Mouse (Mus musculus) limb, embryonic 14.5 days (tissue): ENCODE measurements at regions not wholly inside any gene's neighbourhood (a gene's known extent, or its start where the extent isn't known, plus 50 kb on each side); places are given as distances from the start of the nearest gene placed in this dataset.

Experiments used
- ATAC-seq: fragments of 200-750 bp; cut with Nextera tagmentation; 2 replicates; pipeline ENCODE4 v1.8.0; 2017; ENCODE audit warnings: low read depth, moderate number of reproducible peaks, moderate TSS enrichment; ENCODE audit not compliant: low FRiP score
- DNase-seq: peaks from one replicate; pipeline ENCODE4 v3.0.0-alpha.2; 2015; ENCODE audit warnings: low spot score
- H3K27ac ChIP-seq: fragments of 300-500 bp; sonication (generic); replicated peaks from 2 replicates; pipeline ENCODE4 v1.5.1; 2014; ENCODE audit warnings: low read depth, mild to moderate bottlenecking, low read length, moderate library complexity, mixed read lengths
- H3K27me3 ChIP-seq: fragments of 300-500 bp; sonication (generic); 2 replicates; pipeline ENCODE4 v1.6.1; 2014; ENCODE audit warnings: low read length, mixed read lengths; ENCODE audit not compliant: control insufficient read depth, insufficient read depth
- H3K36me3 ChIP-seq: fragments of 300-500 bp; sonication (generic); 2 replicates; pipeline ENCODE4 v1.6.1; 2014; ENCODE audit warnings: mild to moderate bottlenecking, low read length, moderate library complexity, mixed read lengths; ENCODE audit not compliant: control insufficient read depth, insufficient read depth
- H3K4me1 ChIP-seq: fragments of 300-500 bp; sonication (generic); 2 replicates; pipeline ENCODE4 v1.6.1; 2014; ENCODE audit warnings: antibody characterized with exemption, low read length, mixed read lengths; ENCODE audit not compliant: control insufficient read depth, insufficient read depth
- H3K4me2 ChIP-seq: fragments of 300-500 bp; sonication (generic); replicated peaks from 2 replicates; pipeline ENCODE4 v1.6.1; 2014; ENCODE audit warnings: low read depth, mild to moderate bottlenecking, low read length, moderate library complexity; ENCODE audit not compliant: severe bottlenecking
- H3K4me3 ChIP-seq: fragments of 300-500 bp; sonication (generic); replicated peaks from 2 replicates; pipeline ENCODE4 v1.5.1; 2014; ENCODE audit warnings: low read length
- H3K9ac ChIP-seq: fragments of 300-500 bp; sonication (generic); 2 replicates; pipeline ENCODE4 v1.6.1; 2014; ENCODE audit warnings: mild to moderate bottlenecking, low read depth, low read length, moderate library complexity; ENCODE audit not compliant: severe bottlenecking
- H3K9me3 ChIP-seq: fragments of 300-500 bp; sonication (generic); 2 replicates; pipeline ENCODE4 v1.6.1; 2016; ENCODE audit warnings: low read length; ENCODE audit not compliant: control insufficient read depth
- POLR2A ChIP-seq: fragments of 200-500 bp; IDR thresholded peaks from 2 replicates; pipeline ENCODE4 v1.8.0; 2012; ENCODE audit warnings: inconsistent platforms, mild to moderate bottlenecking, moderate library complexity, borderline replicate concordance; ENCODE audit not compliant: insufficient read depth, insufficient read length; ENCODE audit errors: extremely low read depth
- WGBS: fragments of 180-500 bp; shearing (Covaris S2); extraction: QIAGEN DNeasy Blood & Tissue Kit; methylation state at CpG from one replicate; pipeline ENCODE4 v1.1.7; 2014; 5-methylcytosine and 5-hydroxymethylcytosine counted together

DNA sequence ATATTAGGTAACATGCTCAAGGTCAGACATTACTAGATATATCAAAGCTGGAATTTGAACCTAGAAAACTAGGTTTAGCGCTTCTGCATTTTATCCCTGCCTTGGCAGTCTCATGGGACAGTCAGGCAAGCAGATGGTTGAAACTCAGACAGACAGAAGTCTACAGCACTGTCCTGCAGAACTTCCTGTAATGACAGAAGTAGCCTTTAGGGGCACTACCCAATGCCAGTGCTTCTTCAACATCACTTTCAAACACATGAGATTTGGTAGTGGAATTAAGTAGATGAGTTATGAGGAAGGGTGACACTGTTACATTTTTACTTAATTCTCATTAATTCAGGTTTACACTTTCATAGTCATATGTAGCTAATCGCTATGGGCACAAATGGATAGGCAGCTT is 330.9 kb downstream of the Epha4 start:
- H3K4me1 ChIP-seq, result peaks cover 10% of the 10 kb centered on the region; the same call in 1 of the 2 replicates
- WGBS, result 91% methylated on average over 2 of the region's 2 CpGs
- no peaks in the 10 kb centered on the region for H3K9me3 ChIP-seq

DNA sequence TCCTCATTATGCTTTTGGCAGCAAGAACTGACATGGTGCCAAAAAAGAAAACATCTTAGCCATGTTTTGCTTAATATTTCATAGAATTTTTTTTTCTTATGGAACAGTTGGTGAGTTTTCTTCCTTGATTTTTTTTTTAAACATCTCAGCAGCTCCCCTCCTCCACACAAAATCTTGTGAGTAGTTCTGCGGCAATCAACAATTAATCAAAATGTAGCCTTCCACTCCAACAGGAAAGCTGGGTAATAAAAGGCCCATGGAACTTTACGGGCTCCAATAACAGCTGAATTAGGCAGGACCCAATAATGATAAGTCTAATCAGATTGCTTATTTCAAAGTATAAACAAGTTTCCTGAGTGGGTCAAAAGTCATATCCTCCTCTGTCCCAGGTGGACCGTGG is 324.7 kb downstream of the Epha4 start:
- no peaks in the 10 kb centered on the region for H3K27me3 ChIP-seq
- no peak overlapping the region for H3K4me3 ChIP-seq
- 16% methylated on average over 3 of the region's 3 CpGs for WGBS
- H3K4me1 ChIP-seq, result no peaks in the 10 kb centered on the region
- H3K4me2 ChIP-seq, result no peak overlapping the region
- H3K9me3 ChIP-seq, result no peaks in the 10 kb centered on the region
- no peak for DNase-seq
- H3K9ac ChIP-seq, result no peak overlapping the region
- no peaks in the 10 kb centered on the region for H3K36me3 ChIP-seq
- H3K27ac ChIP-seq, result no peak overlapping the region
- ATAC-seq, result no peak
- TF ChIP-seq POLR2A, result no peak

More for the DNA sequence above, 330.9 kb downstream of the Epha4 start:
- Histone ChIP-seq H3K27ac (no peak overlapping the region), H3K9ac (no peak overlapping the region), H3K4me3 (no peak overlapping the region), H3K36me3 (no peaks in the 10 kb centered on the region), H3K27me3 (no peaks in the 10 kb centered on the region), H3K4me2 (no peak overlapping the region)
- no peak for TF ChIP-seq POLR2A
- ATAC-seq, result no peak
- no peak for DNase-seq

DNA sequence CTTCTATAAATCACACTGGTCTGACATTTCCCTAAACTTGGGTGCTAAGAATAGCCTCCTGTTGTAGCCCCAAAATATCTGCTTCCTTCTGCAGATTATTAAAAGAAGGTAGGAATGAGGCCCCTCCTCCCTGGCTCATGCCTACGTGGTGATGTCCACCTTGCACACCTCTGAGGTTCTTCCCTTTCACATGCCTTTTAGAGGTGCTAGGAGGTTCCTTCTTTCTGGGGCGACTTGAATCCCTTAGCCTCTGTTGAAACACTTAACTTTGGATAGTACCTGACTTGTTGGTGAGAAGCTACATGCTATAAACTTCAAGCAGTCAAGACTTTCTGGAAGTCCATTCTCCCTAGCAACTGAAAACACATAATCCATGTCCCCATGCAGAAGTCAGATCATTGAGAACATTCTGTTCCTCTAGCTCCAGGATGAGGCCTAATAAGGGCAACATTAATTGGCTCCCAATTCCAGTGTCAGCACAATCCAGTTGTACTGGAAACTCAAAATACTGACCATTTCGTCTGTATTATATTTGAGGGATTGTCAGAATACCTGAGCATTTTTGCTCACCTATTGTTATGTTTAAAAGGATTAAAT is 313.5 kb downstream of the Epha4 start:
- no peak for ATAC-seq
- Histone ChIP-seq H3K36me3 (no peaks in the 10 kb centered on the region), H3K27ac (no peak overlapping the region), H3K4me2 (no peak overlapping the region), H3K4me1 (0 out of 2 replicates have a peak, but pooled peaks cover 2% of the 10 kb centered on the region), H3K9me3 (no peaks in the 10 kb centered on the region), H3K4me3 (no peak overlapping the region), H3K9ac (no peak overlapping the region), H3K27me3 (no peaks in the 10 kb centered on the region)
- DNase-seq, result no peak
- WGBS, result 74% methylated on average over 3 of the region's 3 CpGs
- TF ChIP-seq POLR2A, result no peak

GRCm38 (mm10) chr1:77202948-77203347 is 311.9 kb downstream of the Epha4 start:
- no peak overlapping the region for H3K4me2 ChIP-seq
- H3K9ac ChIP-seq, result no peak overlapping the region
- no peak for DNase-seq
- no peak overlapping the region for H3K4me3 ChIP-seq
- ATAC-seq, result no peak
- H3K27me3 ChIP-seq, result no peaks in the 10 kb centered on the region
- H3K36me3 ChIP-seq, result no peaks in the 10 kb centered on the region
- H3K27ac ChIP-seq, result no peak overlapping the region
- H3K9me3 ChIP-seq, result no peaks in the 10 kb centered on the region
- TF ChIP-seq POLR2A, result no peak
- 0 out of 2 replicates have a peak, but pooled peaks cover 2% of the 10 kb centered on the region for H3K4me1 ChIP-seq
- WGBS, result 50% methylated on average over 4 of the region's 4 CpGs

DNA sequence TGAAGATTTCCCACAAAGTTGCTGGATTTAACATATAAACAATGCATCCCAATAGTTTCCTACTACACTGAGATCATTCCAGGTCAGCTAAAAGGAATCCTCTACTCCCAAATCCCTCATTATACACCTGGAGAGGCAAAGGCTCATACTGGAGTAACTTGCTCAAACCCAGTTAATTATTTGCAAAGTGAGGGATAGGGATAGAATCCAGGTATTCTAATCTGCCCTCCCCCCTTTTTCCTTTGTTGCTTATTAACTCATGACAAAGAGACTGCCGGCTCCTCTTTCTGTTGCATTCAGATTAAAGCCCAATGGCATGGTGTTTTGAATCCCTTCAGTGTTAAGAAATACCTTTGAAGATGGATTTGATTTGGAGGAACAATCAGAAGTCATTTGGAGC is 308.4 kb downstream of the Epha4 start:
- DNase-seq (no peak), ATAC-seq (no peak)
- Histone ChIP-seq H3K4me2 (no peak overlapping the region), H3K27me3 (no peaks in the 10 kb centered on the region), H3K9me3 (no peaks in the 10 kb centered on the region), H3K9ac (no peak overlapping the region), H3K27ac (no peak overlapping the region), H3K4me1 (peaks cover 6% of the 10 kb centered on the region; the same call in 1 of the 2 replicates), H3K4me3 (no peak overlapping the region), H3K36me3 (no peaks in the 10 kb centered on the region)
- TF ChIP-seq POLR2A, result no peak
- WGBS, result 85% methylated on average over 1 of the region's 1 CpGs
